In the genomic region with DNA sequence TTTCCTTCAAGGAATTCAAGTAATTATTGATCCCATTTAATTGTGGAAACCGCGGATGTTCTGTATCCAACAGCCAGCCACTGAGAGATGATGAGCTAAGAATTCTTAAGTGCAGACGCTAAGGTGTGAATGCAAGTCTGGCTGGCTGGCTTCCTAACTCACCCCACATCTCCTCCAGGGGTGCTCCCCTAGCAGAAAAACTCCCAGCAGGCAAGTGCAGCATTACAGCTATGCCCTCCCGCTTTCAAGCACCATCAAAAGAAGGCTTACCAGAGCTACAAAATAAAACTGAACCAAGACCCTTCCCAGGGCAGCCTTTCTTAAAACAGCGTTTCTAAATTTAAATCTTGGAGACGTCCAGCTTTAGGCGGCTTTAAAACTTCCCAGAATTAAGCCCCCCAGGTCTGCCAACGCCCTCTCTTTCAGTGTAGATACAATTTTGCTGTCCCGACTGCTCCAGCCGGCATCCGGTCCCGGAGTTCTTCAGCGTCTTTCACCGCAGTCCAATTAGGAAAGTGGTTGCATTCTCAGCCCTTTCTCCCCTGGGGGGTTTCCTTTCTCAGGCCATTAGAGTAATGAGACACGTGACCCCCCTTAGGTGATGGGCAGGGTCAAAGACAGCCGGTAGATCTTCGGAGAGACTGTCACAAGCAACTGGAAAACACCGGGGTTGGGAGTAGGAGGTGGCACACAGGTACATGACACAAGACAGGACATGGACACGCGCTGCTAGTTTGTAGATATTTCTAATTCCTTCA, we compare ENCODE assay signal across 8 mouse cellular contexts. TPM values are rescaled to one million over a fixed set of nuclear protein-coding genes. Genes with fewer than 3 reads are reported as not detected.
DNase-seq lines count a peak whose midpoint lies in the region; ATAC-seq and TF ChIP-seq lines count a peak whose summit lies in the region.

No protein-coding gene starts in this region.

- H3K4me3 ChIP-seq in liver, adult 2 months (ENCODE audit: insufficient read depth, low read depth, low read length): no peak overlapping the region; the same call in 1 of the 2 replicates
- peak overlapping the region; percentile 51 for H3K4me3 ChIP-seq in forebrain, embryonic 10.5 days
- peak overlapping the region; percentile 15 for H3K4me3 ChIP-seq in limb, embryonic 11.5 days (ENCODE audit: low read depth, low read length)
- H3K4me3 ChIP-seq in olfactory bulb, adult 2 months (ENCODE audit: insufficient read depth, low read depth, low read length): peak overlapping the region; percentile 28

- H3K79me2 ChIP-seq in liver, adult 2 months (ENCODE audit: control insufficient read depth, insufficient read depth, low read length): no peaks in the 10 kb centered on the region; the same call in 1 of the 2 replicates

- peak overlapping the region; percentile 50 for H3K4me2 ChIP-seq in limb, embryonic 11.5 days (ENCODE audit: low read depth, severe bottlenecking)

- H3K36me3 ChIP-seq in liver, adult 2 months (ENCODE audit: control insufficient read depth, insufficient read depth, low read length): no peaks in the 10 kb centered on the region
- H3K36me3 ChIP-seq in forebrain, embryonic 10.5 days (replicated peaks): no peaks in the 10 kb centered on the region
- H3K36me3 ChIP-seq in limb, embryonic 11.5 days (ENCODE audit: control insufficient read depth, insufficient read depth, low read length): no peaks in the 10 kb centered on the region

- peak overlapping the region; percentile 40; the same call in 1 of the 2 replicates for H3K27ac ChIP-seq in liver, adult 2 months (replicated peaks; ENCODE audit: insufficient read depth, low read depth, low read length)
- H3K27ac ChIP-seq in forebrain, embryonic 10.5 days: no peak overlapping the region
- H3K27ac ChIP-seq in limb, embryonic 11.5 days (replicated peaks; ENCODE audit: low read depth, low read length): no peak overlapping the region
- no peak overlapping the region for H3K27ac ChIP-seq in olfactory bulb, adult 2 months (ENCODE audit: insufficient read depth, low read depth, low read length)

- H3K9ac ChIP-seq in liver, adult 2 months (ENCODE audit: low read depth, low read length): peak overlapping the region; percentile 48
- H3K9ac ChIP-seq in limb, embryonic 11.5 days (ENCODE audit: low read length): no peak overlapping the region

- WGBS in liver, adult 2 months: 7% methylated on average over 20 of the region's 20 CpGs
- WGBS in forebrain, embryonic 10.5 days: 8% methylated on average over 20 of the region's 20 CpGs
- WGBS in limb, embryonic 11.5 days: 7% methylated on average over 20 of the region's 20 CpGs
- 7% methylated on average over 20 of the region's 20 CpGs for WGBS in olfactory bulb, adult 2 months

- no peak for ATAC-seq in limb, embryonic 11.5 days (ENCODE audit: insufficient number of reproducible peaks, low FRiP score, low TSS enrichment, low read depth)

- no peak for TF ChIP-seq CTCF in liver, adult 2 months (IDR thresholded peaks at IDR 0.05; ENCODE audit: low read depth, low read length)
- no peak for TF ChIP-seq CTCF in olfactory bulb, adult 2 months (IDR thresholded peaks at IDR 0.05; ENCODE audit: insufficient read depth, low read depth, low read length)

- peaks cover 6% of the 10 kb centered on the region; the same call in 1 of the 2 replicates for H3K9me3 ChIP-seq in forebrain, embryonic 10.5 days
- H3K9me3 ChIP-seq in limb, embryonic 11.5 days (ENCODE audit: control insufficient read depth, low read length): no peaks in the 10 kb centered on the region

- H3K4me1 ChIP-seq in liver, adult 2 months (ENCODE audit: control insufficient read depth, insufficient read depth, low read length): peaks cover 9% of the 10 kb centered on the region; the same call in 1 of the 2 replicates
- peaks cover 17% of the 10 kb centered on the region for H3K4me1 ChIP-seq in forebrain, embryonic 10.5 days
- H3K4me1 ChIP-seq in limb, embryonic 11.5 days (ENCODE audit: control insufficient read depth, insufficient read depth, low read length): no peaks in the 10 kb centered on the region
- H3K4me1 ChIP-seq in olfactory bulb, adult 2 months (ENCODE audit: control insufficient read depth, insufficient read depth, low read length): peaks cover 4% of the 10 kb centered on the region

- H3K27me3 ChIP-seq in liver, adult 2 months (ENCODE audit: control insufficient read depth, insufficient read depth, low read length): no peaks in the 10 kb centered on the region
- peaks cover 52% of the 10 kb centered on the region for H3K27me3 ChIP-seq in forebrain, embryonic 10.5 days (ENCODE audit: poor library complexity, severe bottlenecking)
- no peaks in the 10 kb centered on the region for H3K27me3 ChIP-seq in limb, embryonic 11.5 days (ENCODE audit: control insufficient read depth, insufficient read depth, low read length)

- TF ChIP-seq POLR2A in liver, adult 2 months (IDR thresholded peaks at IDR 0.05; ENCODE audit: extremely low read depth, insufficient read depth, low read length): no peak
- TF ChIP-seq POLR2A in olfactory bulb, adult 2 months (IDR thresholded peaks at IDR 0.05; ENCODE audit: insufficient read depth, low read depth, low read length): no peak

- no peak for DNase-seq in liver, adult 2 months (ENCODE audit: extremely low read depth, low read depth, low spot score)
- no peak for DNase-seq in liver
- DNase-seq in forebrain, embryonic 10.5 days (ENCODE audit: extremely low spot score, low spot score): peak; percentile 47
- DNase-seq in limb, embryonic 11.5 days (ENCODE audit: low spot score): peak; percentile 55
- DNase-seq in adrenal gland, postnatal 14 days: no peak
- no peak for DNase-seq in adrenal gland, postnatal 25 days
- DNase-seq in thymus, adult 18-20 months: no peak

RNA-seq across cellular contexts. Expression of gene Paqr9, which starts 22.5 kb away (rescaled TPM):
- total RNA-seq in liver, adult 2 months (2014; rRNA removed): 56.1 and 56.8 TPM in 2 replicates
- 107 and 154 TPM in 2 replicates for polyA plus RNA-seq in liver, adult 2 months (2012; rRNA removed)
- polyA plus RNA-seq in forebrain, embryonic 10.5 days (2016; fragmentation: Nextera tagmentation; extraction: Ambion mirVana): 0.07 and 0.12 TPM in 2 replicates
- polyA plus RNA-seq in limb, embryonic 11.5 days (2014; fragmentation: Nextera tagmentation; extraction: Ambion mirVana): 0.17 TPM in 2 replicates
- not detected in 2 replicates for polyA plus RNA-seq in olfactory bulb, adult 2 months (2012; ENCODE audit: insufficient read depth, insufficient read length, low replicate concordance, missing spikeins)
- 9.8 and 20.8 TPM in 2 replicates for total RNA-seq in adrenal gland, postnatal 14 days (2021)
- 6.8 and 8.6 TPM in 2 replicates for total RNA-seq in adrenal gland, postnatal 25 days (2021)

RNA-seq across cellular contexts. Expression of gene Pcolce2, which starts 55.5 kb away (rescaled TPM):
- total RNA-seq in liver, adult 2 months (2014; rRNA removed): 1.0 and 1.3 TPM in 2 replicates
- 0.16 and 0.27 TPM in 2 replicates for polyA plus RNA-seq in liver, adult 2 months (2012; rRNA removed)
- polyA plus RNA-seq in forebrain, embryonic 10.5 days (2016; fragmentation: Nextera tagmentation; extraction: Ambion mirVana): 3.9 and 4.7 TPM in 2 replicates
- 8.9 and 11.0 TPM in 2 replicates for polyA plus RNA-seq in limb, embryonic 11.5 days (2014; fragmentation: Nextera tagmentation; extraction: Ambion mirVana)
- not detected in 2 replicates for polyA plus RNA-seq in olfactory bulb, adult 2 months (2012; ENCODE audit: insufficient read depth, insufficient read length, low replicate concordance, missing spikeins)
- 3.4 and 5.0 TPM in 2 replicates for total RNA-seq in adrenal gland, postnatal 14 days (2021)
- 2.2 and 3.2 TPM in 2 replicates for total RNA-seq in adrenal gland, postnatal 25 days (2021)

Comparison
In these comparisons a context has a peak if more than half of its experiments do, and no peak if none do; other contexts are left out.
1. DNase-seq: peak in forebrain, embryonic 10.5 days (single experiment) and limb, embryonic 11.5 days (single experiment); none in liver, adult 2 months (single experiment), liver (single experiment), adrenal gland, postnatal 14 days (single experiment), adrenal gland, postnatal 25 days (single experiment) and thymus, adult 18-20 months (0 of 2).